Mouse (Mus musculus) intestine, postnatal 0 days (tissue): Measurements from ENCODE around the gene Ncor2. TPM values are rescaled to one million over a fixed set of nuclear protein-coding genes. Genes with fewer than 3 reads are reported as not detected.
A peak's percentile ranks its signal among the peaks of the same experiment; 100 is the strongest.

Experiments
- ATAC-seq: fragments of 200-750 bp; cut with Nextera tagmentation; 2 replicates; pipeline ENCODE4 v1.8.0; 2017; ENCODE audit warnings: mild to moderate bottlenecking, moderate TSS enrichment, moderate library complexity
- H3K27ac ChIP-seq: fragments of 300-500 bp; sonication (generic); 2 replicates; pipeline ENCODE4 v1.5.1; 2014; ENCODE audit warnings: mild to moderate bottlenecking, low read depth, low read length, moderate library complexity
- H3K27me3 ChIP-seq: fragments of 300-500 bp; sonication (generic); replicated peaks from 2 replicates; pipeline ENCODE4 v1.6.1; 2014; ENCODE audit warnings: low read length, mixed read lengths; ENCODE audit not compliant: control insufficient read depth, insufficient read depth
- H3K36me3 ChIP-seq: fragments of 300-500 bp; sonication (generic); 2 replicates; pipeline ENCODE4 v1.6.1; 2014; ENCODE audit warnings: mild to moderate bottlenecking, moderate library complexity; ENCODE audit not compliant: control insufficient read depth, insufficient read depth
- H3K4me1 ChIP-seq: fragments of 300-500 bp; sonication (generic); replicated peaks from 2 replicates; pipeline ENCODE4 v1.6.1; 2014; ENCODE audit warnings: antibody characterized with exemption, low read length, mixed read lengths; ENCODE audit not compliant: control insufficient read depth, insufficient read depth
- H3K4me2 ChIP-seq: fragments of 300-500 bp; sonication (generic); replicated peaks from 2 replicates; pipeline ENCODE4 v1.6.1; 2014; ENCODE audit warnings: low read depth, mild to moderate bottlenecking, moderate library complexity
- H3K4me3 ChIP-seq: fragments of 300-500 bp; sonication (generic); 2 replicates; pipeline ENCODE4 v1.5.1; 2014; ENCODE audit warnings: low read depth, low read length
- H3K9ac ChIP-seq: fragments of 300-500 bp; sonication (generic); 2 replicates; pipeline ENCODE4 v1.6.1; 2014; ENCODE audit warnings: mild to moderate bottlenecking, low read depth, low read length
- H3K9me3 ChIP-seq: fragments of 300-500 bp; sonication (generic); 2 replicates; pipeline ENCODE4 v1.6.1; 2016; ENCODE audit warnings: mixed run types; ENCODE audit not compliant: control insufficient read depth
- CTCF ChIP-seq: sonication (generic); IDR thresholded peaks from 2 replicates; pipeline ENCODE4 v1.5.1; 2016; ENCODE audit warnings: low read depth, mild to moderate bottlenecking, control low read depth, antibody characterized with exemption, moderate library complexity
- WGBS: fragments of 180-500 bp; shearing (Covaris S2); extraction: QIAGEN DNeasy Blood & Tissue Kit; methylation state at CpG from one replicate; pipeline ENCODE4 v1.1.7; 2014; 5-methylcytosine and 5-hydroxymethylcytosine counted together
- polyA plus RNA-seq: library from polyadenylated mRNA; unstranded; fragments of >200 nt; fragmentation: Nextera tagmentation; extraction: Ambion mirVana; gene quantifications from 2 replicates; pipeline ENCODE4 v1.2.1, GENCODE M21; 2015

Gene Ncor2
- polyA plus RNA-seq, 1 experiment from 2014 or later = 7.1 TPM

GRCm38 (mm10) chr5:125015066-125015465 lies 164.0 kb downstream of the Ncor2 start:
- no peak overlapping the region for H3K27ac ChIP-seq
- H3K9ac ChIP-seq = no peak overlapping the region
- peaks cover 57% of the 10 kb centered on the region for H3K36me3 ChIP-seq
- no peaks in the 10 kb centered on the region for H3K27me3 ChIP-seq
- no peaks in the 10 kb centered on the region for H3K9me3 ChIP-seq
- no peak for ATAC-seq
- H3K4me3 ChIP-seq = no peak overlapping the region
- no peak overlapping the region for H3K4me2 ChIP-seq
- no peaks in the 10 kb centered on the region for H3K4me1 ChIP-seq
- WGBS = 80% methylated on average over 3 of the region's 3 CpGs
- TF ChIP-seq CTCF = no peak

DNA sequence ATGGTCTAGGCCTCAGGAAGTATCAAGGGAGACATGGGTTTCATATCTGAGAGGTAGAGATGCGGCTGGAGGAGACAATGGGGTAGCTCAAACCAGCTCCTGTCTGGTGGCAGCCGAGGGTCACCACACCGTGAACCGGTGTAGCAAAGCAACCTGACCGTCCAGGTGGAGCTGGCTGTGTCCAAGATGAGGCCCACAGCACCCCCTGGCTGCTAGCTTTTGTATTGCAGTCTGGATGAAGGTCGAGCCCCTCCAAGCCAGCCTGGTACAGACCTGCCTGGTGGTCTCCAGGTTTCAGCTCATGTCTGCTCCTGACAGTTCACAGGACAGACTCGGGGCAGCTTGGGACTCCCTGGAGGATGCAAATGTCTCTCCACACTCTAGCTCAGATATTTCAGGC lies 164.5 kb downstream of the Ncor2 start:
- no peaks in the 10 kb centered on the region for H3K27me3 ChIP-seq
- peaks cover 52% of the 10 kb centered on the region for H3K36me3 ChIP-seq
- no peak overlapping the region for H3K4me3 ChIP-seq
- H3K27ac ChIP-seq = no peak overlapping the region
- no peak overlapping the region for H3K9ac ChIP-seq
- H3K4me2 ChIP-seq = no peak overlapping the region
- WGBS = 51% methylated on average over 7 of the region's 7 CpGs
- TF ChIP-seq CTCF = peak; percentile 85
- H3K9me3 ChIP-seq = no peaks in the 10 kb centered on the region
- no peak for ATAC-seq
- H3K4me1 ChIP-seq = no peaks in the 10 kb centered on the region

GRCm38 (mm10) chr5:125011628-125012027 lies 167.4 kb downstream of the Ncor2 start:
- H3K4me1 ChIP-seq = no peaks in the 10 kb centered on the region
- peaks cover 24% of the 10 kb centered on the region; the same call in 1 of the 2 replicates for H3K36me3 ChIP-seq
- no peak for TF ChIP-seq CTCF
- no peaks in the 10 kb centered on the region for H3K9me3 ChIP-seq
- no peaks in the 10 kb centered on the region for H3K27me3 ChIP-seq
- H3K4me3 ChIP-seq = no peak overlapping the region
- no peak overlapping the region for H3K4me2 ChIP-seq
- H3K27ac ChIP-seq = no peak overlapping the region
- 97% methylated on average over 8 of the region's 8 CpGs for WGBS
- no peak for ATAC-seq
- no peak overlapping the region for H3K9ac ChIP-seq

- ATAC-seq = no peak
- Histone ChIP-seq H3K36me3 (peaks cover 20% of the 10 kb centered on the region; the same call in 1 of the 2 replicates), H3K27ac (no peak overlapping the region), H3K4me2 (no peak overlapping the region), H3K9me3 (no peaks in the 10 kb centered on the region), H3K9ac (no peak overlapping the region), H3K4me3 (no peak overlapping the region), H3K27me3 (no peaks in the 10 kb centered on the region), H3K4me1 (no peaks in the 10 kb centered on the region)
- no peak for TF ChIP-seq CTCF
- 91% methylated on average over 24 of the region's 24 CpGs for WGBS
These were observed 167.9 kb downstream of the Ncor2 start for GRCm38 (mm10) chr5:125011166-125011565.

GRCm38 (mm10) chr5:125006896-125007295 lies 172.1 kb downstream of the Ncor2 start:
- no peak overlapping the region for H3K4me3 ChIP-seq
- no peak for TF ChIP-seq CTCF
- H3K9me3 ChIP-seq = no peaks in the 10 kb centered on the region
- ATAC-seq = no peak
- WGBS = 50% methylated on average over 5 of the region's 5 CpGs
- 0 out of 2 replicates have a peak, but pooled peaks cover 7% of the 10 kb centered on the region for H3K4me1 ChIP-seq
- H3K27me3 ChIP-seq = peaks cover 14% of the 10 kb centered on the region
- H3K27ac ChIP-seq = no peak overlapping the region
- H3K4me2 ChIP-seq = no peak overlapping the region
- no peaks in the 10 kb centered on the region for H3K36me3 ChIP-seq
- H3K9ac ChIP-seq = no peak overlapping the region

GRCm38 (mm10) chr5:125005871-125006652 lies 173.0 kb downstream of the Ncor2 start:
- WGBS = 55% methylated on average over 9 of the region's 9 CpGs
- no peak overlapping the region for H3K9ac ChIP-seq
- no peak for TF ChIP-seq CTCF
- no peaks in the 10 kb centered on the region for H3K9me3 ChIP-seq
- H3K27ac ChIP-seq = no peak overlapping the region
- no peak overlapping the region for H3K4me3 ChIP-seq
- no peaks in the 10 kb centered on the region for H3K36me3 ChIP-seq
- H3K4me2 ChIP-seq = no peak overlapping the region
- peaks cover 14% of the 10 kb centered on the region for H3K27me3 ChIP-seq
- ATAC-seq = no peak
- H3K4me1 ChIP-seq = 0 out of 2 replicates have a peak, but pooled peaks cover 7% of the 10 kb centered on the region
